Mouse (Mus musculus) retina, postnatal 1 day (tissue): ENCODE measurements around the gene Far2.
"Not testable (repeated sequence)": the region's sequence is repeated elsewhere in the genome, so short reads cannot be mapped to it uniquely, and the experiment has no call there.

Experiments used
- DNase-seq: peaks from one replicate; pipeline ENCODE4 v3.0.0-alpha.2; 2012

Far2 gene

GRCm38 (mm10) chr6:148120703-148121102 is 73.6 kb downstream of the Far2 start:
- DNase-seq = no peak

GRCm38 (mm10) chr6:148126851-148127250 is 79.8 kb downstream of the Far2 start:
- DNase-seq = not testable (repeated sequence)

- peak; percentile 16 for DNase-seq
Observed at GRCm38 (mm10) chr6:148132314-148132713, 85.3 kb downstream of the Far2 start.

GRCm38 (mm10) chr6:148133536-148133935 is 86.5 kb downstream of the Far2 start:
- DNase-seq = no peak

- peak; percentile 88 for DNase-seq
Observed at GRCm38 (mm10) chr6:148135769-148136382, 88.8 kb downstream of the Far2 start.

- DNase-seq = no peak
Observed at GRCm38 (mm10) chr6:148139288-148139995, 92.4 kb downstream of the Far2 start.

GRCm38 (mm10) chr6:148141874-148142273 is 94.8 kb downstream of the Far2 start:
- DNase-seq = no peak

- DNase-seq = no peak
Observed at GRCm38 (mm10) chr6:148142421-148142820, 95.4 kb downstream of the Far2 start.

GRCm38 (mm10) chr6:148152305-148152704 is 105.2 kb downstream of the Far2 start:
- not testable (repeated sequence) for DNase-seq

GRCm38 (mm10) chr6:148172904-148173303 is 125.8 kb downstream of the Far2 start:
- no peak for DNase-seq

- no peak for DNase-seq
Observed at GRCm38 (mm10) chr6:148185694-148186093, 138.6 kb downstream of the Far2 start.

- no peak for DNase-seq
Observed at GRCm38 (mm10) chr6:148193972-148194701, 147.1 kb downstream of the Far2 start.

GRCm38 (mm10) chr6:148199177-148199576 is 152.1 kb downstream of the Far2 start:
- no peak for DNase-seq

- no peak for DNase-seq
Observed at GRCm38 (mm10) chr6:148199729-148200128, 152.7 kb downstream of the Far2 start.

GRCm38 (mm10) chr6:148205134-148205533 is 158.1 kb downstream of the Far2 start:
- no peak for DNase-seq

GRCm38 (mm10) chr6:148207522-148207921 is 160.5 kb downstream of the Far2 start:
- DNase-seq = no peak

- no peak for DNase-seq
Observed at GRCm38 (mm10) chr6:148211391-148211876, 164.4 kb downstream of the Far2 start.

GRCm38 (mm10) chr6:148211897-148212680 is 165.0 kb downstream of the Far2 start, which contains the start of gene Ergic2:
TSS of gene Ergic2 (minus strand) at chr6:148212374.
- peak; percentile 100 for DNase-seq

GRCm38 (mm10) chr6:148214765-148215164 is 167.7 kb downstream of the Far2 start:
- DNase-seq = peak; percentile 76

GRCm38 (mm10) chr6:148216752-148217151 is 169.7 kb downstream of the Far2 start:
- no peak for DNase-seq

- DNase-seq = no peak
Observed at GRCm38 (mm10) chr6:148218235-148219076, 171.4 kb downstream of the Far2 start.

- no peak for DNase-seq
Observed at GRCm38 (mm10) chr6:148222686-148223085, 175.6 kb downstream of the Far2 start.
